Mouse (Mus musculus) olfactory bulb, adult 2 months (tissue): Measurements from ENCODE around the gene Crabp1.

Experiments
- CTCF ChIP-seq: fragments of 200-500 bp; IDR thresholded peaks from 2 replicates; pipeline ENCODE4 v1.5.1; 2012; ENCODE audit warnings: low read depth, mild to moderate bottlenecking, low read length, moderate library complexity; ENCODE audit not compliant: insufficient read depth
- POLR2A ChIP-seq: fragments of 200-500 bp; IDR thresholded peaks from 2 replicates; pipeline ENCODE4 v1.6.1; 2012; ENCODE audit warnings: mild to moderate bottlenecking, low read depth, low read length, moderate library complexity; ENCODE audit not compliant: insufficient read depth

- TF ChIP-seq CTCF (no peak), POLR2A (no peak)
Measured at GRCm38 (mm10) chr9:54764091-54764490, 457 bp upstream of the Crabp1 start.
